Comparison of ENCODE assay signal across 23 mouse cellular contexts in the genomic region with DNA sequence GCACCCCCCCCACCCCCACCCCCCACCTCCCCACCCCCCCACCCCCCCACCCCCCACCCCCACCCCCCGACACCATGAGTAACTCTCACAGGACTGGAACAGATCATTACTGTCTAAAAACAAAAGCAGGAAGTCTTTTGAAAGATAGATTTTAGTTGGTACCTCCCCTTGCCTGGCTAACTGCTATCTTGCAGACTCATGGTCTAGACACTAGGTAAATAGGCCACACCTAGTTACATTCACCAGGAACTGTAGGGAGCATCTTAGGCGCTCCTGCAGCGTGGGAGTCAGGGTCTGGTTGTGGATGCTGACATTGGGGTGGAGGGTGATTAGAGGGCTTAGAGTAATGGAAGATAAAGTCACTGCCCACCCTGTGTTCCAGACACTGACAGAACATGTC.
A peak's percentile ranks its signal among the peaks of the same experiment; 100 is the strongest.
DNase-seq lines count a peak whose midpoint lies in the region; ATAC-seq and TF ChIP-seq lines count a peak whose summit lies in the region.
"Had no signal": no experiment of that assay in that cellular context is flagged by ENCODE, and none has a peak within 500 bp of the region (broad histone marks: within the 10 kb centered on the region; RNA-seq: fewer than 3 reads in every experiment).

No protein-coding gene starts in this region.

- dilution Hi-C loops in CH12.LX (cut with MboI; ENCODE audit: extremely low pct_ligation_motif_present, extremely low pct_unique_long_range_greater_than_20kb, low sequenced_read_pairs): no loop called here

- ATAC-seq in intestine, embryonic 15.5 days: peak; percentile 72; the same call in 1 of the 2 replicates
- ATAC-seq in megakaryocyte-erythroid progenitor cell, adult 5-6 weeks (replicated peaks; ENCODE audit: low FRiP score, low TSS enrichment, poor library complexity, severe bottlenecking): peak; percentile 54
- no peak for ATAC-seq in hindbrain, embryonic 13.5 days (ENCODE audit: low FRiP score)
- ATAC-seq: forebrain, embryonic 15.5 days; hindbrain, postnatal 0 days; Patski had no signal

- no peaks in the 10 kb centered on the region for H3K79me2 ChIP-seq in CH12.LX (replicated peaks; ENCODE audit: control insufficient read depth, extremely low read depth, insufficient read depth, poor library complexity, severe bottlenecking)

- no peak overlapping the region for H3K4me3 ChIP-seq in left cerebral cortex, adult 2 months
- H3K4me3 ChIP-seq in CH12.LX (replicated peaks in 1 of 3; ENCODE audit: low read depth in 2 of 3, low read length in 2 of 3, poor library complexity in 1 of 3): no peak overlapping the region
- H3K4me3 ChIP-seq in intestine, embryonic 15.5 days (replicated peaks): no peak overlapping the region
- H3K4me3 ChIP-seq in hindbrain, embryonic 13.5 days: no peak overlapping the region
- H3K4me3 ChIP-seq: embryonic facial prominence, embryonic 15.5 days; erythroblast, embryonic 14.5 days; forebrain, embryonic 10.5 days; forebrain, embryonic 15.5 days; heart, embryonic 13.5 days had no signal

- no peaks in the 10 kb centered on the region for H3K9me3 ChIP-seq in CH12.LX (replicated peaks; ENCODE audit: low read length)
- no peaks in the 10 kb centered on the region for H3K9me3 ChIP-seq in intestine, embryonic 15.5 days
- no peaks in the 10 kb centered on the region for H3K9me3 ChIP-seq in hindbrain, embryonic 13.5 days
- H3K9me3 ChIP-seq: embryonic facial prominence, embryonic 15.5 days; forebrain, embryonic 10.5 days; forebrain, embryonic 15.5 days; heart, embryonic 13.5 days had no signal

- in situ Hi-C loops in CH12.LX (cut with MboI; ENCODE audit: low pct_ligation_motif_present, low pct_unique_long_range_greater_than_20kb, low sequenced_read_pairs): no loop called here

- peaks cover 0 to 17% of the 10 kb centered on the region in 2 experiments for H3K36me3 ChIP-seq in CH12.LX (replicated peaks in 1 of 2; ENCODE audit: control insufficient read depth in 1 of 2, insufficient read depth in 1 of 2, low read length in 1 of 2)
- H3K36me3 ChIP-seq in intestine, embryonic 15.5 days: no peaks in the 10 kb centered on the region
- H3K36me3 ChIP-seq in hindbrain, embryonic 13.5 days: no peaks in the 10 kb centered on the region
- H3K36me3 ChIP-seq: embryonic facial prominence, embryonic 15.5 days; forebrain, embryonic 10.5 days; forebrain, embryonic 15.5 days; heart, embryonic 13.5 days had no signal

- H3K4me2 ChIP-seq in CH12.LX (ENCODE audit: insufficient read depth, low read depth, poor library complexity, severe bottlenecking): no peak overlapping the region
- H3K4me2 ChIP-seq in intestine, embryonic 15.5 days (replicated peaks): no peak overlapping the region
- H3K4me2 ChIP-seq in hindbrain, embryonic 13.5 days: no peak overlapping the region
- H3K4me2 ChIP-seq: embryonic facial prominence, embryonic 15.5 days; forebrain, embryonic 15.5 days; heart, embryonic 13.5 days had no signal

- no peak for DNase-seq in left cerebral cortex, adult 2 months (ENCODE audit: extremely low spot score in 1 of 2, low spot score in 2 of 2)
- DNase-seq in left cerebral cortex, adult 9 months (ENCODE audit: low spot score in 2 of 2): no peak
- peak; percentile 33 for DNase-seq in CH12.LX (ENCODE audit: extremely low read depth)
- no peak for DNase-seq in testis, postnatal 14 days (ENCODE audit: low spot score)
- no peak for DNase-seq in layer of hippocampus, adult 11-12 months (ENCODE audit: low spot score)
- DNase-seq: adrenal gland, adult 2 months; adrenal gland, postnatal 25 days; cerebellum, adult 18-20 months; cerebellum, adult 9-11 months; cerebellum, postnatal 36 days; gastrocnemius, postnatal 36 days; heart, adult 11 months; heart, postnatal 36 days had no signal

- H3K27me3 ChIP-seq in CH12.LX (replicated peaks): no peaks in the 10 kb centered on the region
- H3K27me3 ChIP-seq in intestine, embryonic 15.5 days (replicated peaks): no peaks in the 10 kb centered on the region
- H3K27me3 ChIP-seq in hindbrain, embryonic 13.5 days: no peaks in the 10 kb centered on the region
- H3K27me3 ChIP-seq: embryonic facial prominence, embryonic 15.5 days; forebrain, embryonic 15.5 days; heart, embryonic 13.5 days had no signal

- 24% methylated on average over 3 of the region's 3 CpGs for WGBS in intestine, embryonic 15.5 days
- 81% methylated on average over 3 of the region's 3 CpGs for WGBS in hindbrain, embryonic 13.5 days

- peaks cover 15 to 34% of the 10 kb centered on the region in 2 experiments for H3K4me1 ChIP-seq in CH12.LX (ENCODE audit: control insufficient read depth in 1 of 2, insufficient read depth in 2 of 2)
- H3K4me1 ChIP-seq in intestine, embryonic 15.5 days (replicated peaks): no peaks in the 10 kb centered on the region
- peaks cover 21% of the 10 kb centered on the region; the same call in 1 of the 2 replicates for H3K4me1 ChIP-seq in hindbrain, embryonic 13.5 days (replicated peaks)
- H3K4me1 ChIP-seq: embryonic facial prominence, embryonic 15.5 days; forebrain, embryonic 10.5 days had no signal

- no peak for TF ChIP-seq CTCF in left cerebral cortex, adult 2 months (IDR thresholded peaks at IDR 0.05)
- no peak for TF ChIP-seq CTCF in CH12.LX (conservative IDR thresholded peaks at IDR 0.05 in 1 of 2, IDR thresholded peaks at IDR 0.05 in 1 of 2; ENCODE audit: low read depth in 2 of 2, low read length in 2 of 2)

- H3K27ac ChIP-seq in left cerebral cortex, adult 2 months: peak overlapping the region; percentile 40
- no peak overlapping the region for H3K27ac ChIP-seq in CH12.LX (ENCODE audit: insufficient read depth, low read depth)
- no peak overlapping the region for H3K27ac ChIP-seq in intestine, embryonic 15.5 days
- no peak overlapping the region for H3K27ac ChIP-seq in hindbrain, embryonic 13.5 days
- H3K27ac ChIP-seq: embryonic facial prominence, embryonic 15.5 days; forebrain, embryonic 10.5 days; forebrain, embryonic 15.5 days; heart, embryonic 13.5 days; hindbrain, postnatal 0 days had no signal

- intact Hi-C loops in left cerebral cortex, adult 2 months (cut with DNase I): no loop called here

- TF ChIP-seq EP300 in CH12.LX (IDR thresholded peaks at IDR 0.05; ENCODE audit: low read length): no peak

- H3K9ac ChIP-seq in CH12.LX (ENCODE audit: insufficient read depth, low read depth): no peak overlapping the region
- no peak overlapping the region for H3K9ac ChIP-seq in intestine, embryonic 15.5 days
- no peak overlapping the region for H3K9ac ChIP-seq in hindbrain, embryonic 13.5 days
- H3K9ac ChIP-seq: embryonic facial prominence, embryonic 15.5 days; forebrain, embryonic 15.5 days; heart, embryonic 13.5 days had no signal

- no peak for TF ChIP-seq RAD21 in CH12.LX (IDR thresholded peaks at IDR 0.05; ENCODE audit: low read depth, low read length)

- no peak for TF ChIP-seq POLR2A in CH12.LX (IDR thresholded peaks at IDR 0.05; ENCODE audit: low read depth, low read length)

TF ChIP-seq in CH12.LX, 34 proteins besides CTCF, POLR2A, EP300 and RAD21:
- TF ChIP-seq NELFE (IDR thresholded peaks at IDR 0.05; ENCODE audit: low read depth, low read length) (no peak), USF2 (conservative IDR thresholded peaks at IDR 0.05; ENCODE audit: low read depth, low read length) (no peak), MAX (IDR thresholded peaks at IDR 0.05; ENCODE audit: low read length) (no peak), ZNF384 (IDR thresholded peaks at IDR 0.05; ENCODE audit: low read depth, low read length) (no peak), MXI1 (IDR thresholded peaks at IDR 0.05; ENCODE audit: low read depth, low read length) (no peak), USF1 (IDR thresholded peaks at IDR 0.05; ENCODE audit: low read depth, low read length) (no peak), ETS1 (conservative IDR thresholded peaks at IDR 0.05; ENCODE audit: low read depth, low read length) (no peak), RCOR1 (conservative IDR thresholded peaks at IDR 0.05; ENCODE audit: low read depth, low read length) (no peak), JUN (IDR thresholded peaks at IDR 0.05; ENCODE audit: insufficient read depth, low read depth, low read length) (no peak), MYC (IDR thresholded peaks at IDR 0.05; ENCODE audit: low read depth, low read length) (no peak), PAX5 (IDR thresholded peaks at IDR 0.05; ENCODE audit: low read length) (no peak), KAT2A (IDR thresholded peaks at IDR 0.05; ENCODE audit: insufficient replicate concordance, low read length) (no peak), MEF2A (IDR thresholded peaks at IDR 0.05; ENCODE audit: borderline replicate concordance, low read depth, low read length) (no peak), IRF4 (IDR thresholded peaks at IDR 0.05; ENCODE audit: low read depth, low read length) (no peak), HCFC1 (IDR thresholded peaks at IDR 0.05; ENCODE audit: low read depth, low read length) (no peak), POLR2AphosphoS2 (IDR thresholded peaks at IDR 0.05; ENCODE audit: low read depth, low read length) (no peak), CHD1 (IDR thresholded peaks at IDR 0.05; ENCODE audit: low read depth, low read length) (no peak)
